Mouse (Mus musculus) lung, embryonic 14.5 days (tissue): ENCODE results near the gene Prss50. TPM values are rescaled to one million over a fixed set of nuclear protein-coding genes. Genes with fewer than 3 reads are reported as not detected.

Source experiments
- ATAC-seq: fragments of 200-750 bp; cut with Nextera tagmentation; 2 replicates; pipeline ENCODE4 v1.8.0; 2017; ENCODE audit warnings: mild to moderate bottlenecking, moderate TSS enrichment, moderate library complexity; ENCODE audit not compliant: insufficient read depth
- DNase-seq: peaks from one replicate; pipeline ENCODE4 v3.0.0-alpha.2; 2015
- H3K27ac ChIP-seq: fragments of 300-500 bp; sonication (generic); 2 replicates; pipeline ENCODE4 v1.5.1; 2014; ENCODE audit warnings: low read depth, mild to moderate bottlenecking, moderate library complexity
- H3K27me3 ChIP-seq: fragments of 300-500 bp; sonication (generic); 2 replicates; pipeline ENCODE4 v1.6.1; 2014; ENCODE audit warnings: low read length, control low read depth; ENCODE audit not compliant: insufficient read depth
- H3K36me3 ChIP-seq: fragments of 300-500 bp; sonication (generic); 2 replicates; pipeline ENCODE4 v1.6.1; 2014; ENCODE audit warnings: control low read depth; ENCODE audit not compliant: insufficient read depth
- H3K4me1 ChIP-seq: fragments of 300-500 bp; sonication (generic); 2 replicates; pipeline ENCODE4 v1.6.1; 2014; ENCODE audit warnings: antibody characterized with exemption, control low read depth; ENCODE audit not compliant: insufficient read depth
- H3K4me2 ChIP-seq: fragments of 300-500 bp; sonication (generic); 2 replicates; pipeline ENCODE4 v1.6.1; 2014; ENCODE audit warnings: mild to moderate bottlenecking
- H3K4me3 ChIP-seq: fragments of 300-500 bp; sonication (generic); 2 replicates; pipeline ENCODE4 v1.5.1; 2014; ENCODE audit warnings: low read depth, low read length
- H3K9ac ChIP-seq: fragments of 300-500 bp; sonication (generic); 2 replicates; pipeline ENCODE4 v1.6.1; 2014
- H3K9me3 ChIP-seq: fragments of 300-500 bp; sonication (generic); 2 replicates; pipeline ENCODE4 v1.6.1; 2016; ENCODE audit warnings: low read depth, low read length, control low read depth
- CTCF ChIP-seq: IDR thresholded peaks from 2 replicates; pipeline ENCODE4 v1.5.1; 2016; ENCODE audit warnings: antibody characterized with exemption, low read depth
- WGBS: fragments of 180-500 bp; shearing (Covaris S2); extraction: QIAGEN DNeasy Blood & Tissue Kit; methylation state at CpG from one replicate; pipeline ENCODE4 v1.1.7; 2014; 5-methylcytosine and 5-hydroxymethylcytosine counted together
- polyA plus RNA-seq: library from polyadenylated mRNA; unstranded; fragments of >200 nt; fragmentation: Nextera tagmentation; extraction: Ambion mirVana; gene quantifications from 2 replicates; pipeline ENCODE4 v1.2.1, GENCODE M21; 2014

The Prss50 gene
- polyA plus RNA-seq, 1 experiment from 2014 or later = not detected

GRCm38 (mm10) chr9:110874660-110875191, 17.0 kb downstream of the Prss50 start:
- Histone ChIP-seq H3K4me1 (0 out of 2 replicates have a peak, but pooled peaks cover 3% of the 10 kb centered on the region), H3K27me3 (peaks cover 15% of the 10 kb centered on the region), H3K4me3 (no peak overlapping the region), H3K36me3 (no peaks in the 10 kb centered on the region), H3K9me3 (no peaks in the 10 kb centered on the region), H3K27ac (no peak overlapping the region), H3K9ac (no peak overlapping the region), H3K4me2 (no peak overlapping the region)
- ATAC-seq (peak; percentile 29; the same call in 1 of the 2 replicates), DNase-seq (no peak)
- TF ChIP-seq CTCF = no peak
- WGBS = 9% methylated on average over 3 of the region's 3 CpGs

GRCm38 (mm10) chr9:110875288-110875695, 17.5 kb downstream of the Prss50 start:
- WGBS = 19% methylated on average over 5 of the region's 6 CpGs

GRCm38 (mm10) chr9:110877353-110877752, 19.6 kb downstream of the Prss50 start:
- H3K27me3 ChIP-seq = peaks cover 27% of the 10 kb centered on the region

More at GRCm38 (mm10) chr9:110875288-110875695, 17.5 kb downstream of the Prss50 start:
- Histone ChIP-seq H3K4me2 (no peak overlapping the region), H3K27me3 (peaks cover 17% of the 10 kb centered on the region), H3K27ac (no peak overlapping the region), H3K36me3 (no peaks in the 10 kb centered on the region), H3K4me1 (0 out of 2 replicates have a peak, but pooled peaks cover 3% of the 10 kb centered on the region), H3K4me3 (no peak overlapping the region), H3K9ac (no peak overlapping the region), H3K9me3 (no peaks in the 10 kb centered on the region)
- ATAC-seq = no peak
- no peak for TF ChIP-seq CTCF
- DNase-seq = no peak

GRCm38 (mm10) chr9:110877888-110878287, 20.1 kb downstream of the Prss50 start:
- WGBS = 88% methylated on average over 5 of the region's 5 CpGs
- Histone ChIP-seq H3K4me2 (no peak overlapping the region), H3K4me1 (0 out of 2 replicates have a peak, but pooled peaks cover 3% of the 10 kb centered on the region), H3K27me3 (peaks cover 25% of the 10 kb centered on the region), H3K36me3 (no peaks in the 10 kb centered on the region), H3K4me3 (no peak overlapping the region), H3K27ac (no peak overlapping the region), H3K9me3 (no peaks in the 10 kb centered on the region), H3K9ac (no peak overlapping the region)
- no peak for TF ChIP-seq CTCF
- no peak for ATAC-seq
- DNase-seq = no peak

More at GRCm38 (mm10) chr9:110877353-110877752, 19.6 kb downstream of the Prss50 start:
- Histone ChIP-seq H3K9me3 (no peaks in the 10 kb centered on the region), H3K36me3 (no peaks in the 10 kb centered on the region), H3K4me2 (no peak overlapping the region), H3K9ac (no peak overlapping the region), H3K27ac (no peak overlapping the region), H3K4me1 (0 out of 2 replicates have a peak, but pooled peaks cover 3% of the 10 kb centered on the region), H3K4me3 (no peak overlapping the region)
- ATAC-seq (no peak), DNase-seq (no peak)
- TF ChIP-seq CTCF = no peak
- 77% methylated on average over 1 of the region's 1 CpGs for WGBS

DNA sequence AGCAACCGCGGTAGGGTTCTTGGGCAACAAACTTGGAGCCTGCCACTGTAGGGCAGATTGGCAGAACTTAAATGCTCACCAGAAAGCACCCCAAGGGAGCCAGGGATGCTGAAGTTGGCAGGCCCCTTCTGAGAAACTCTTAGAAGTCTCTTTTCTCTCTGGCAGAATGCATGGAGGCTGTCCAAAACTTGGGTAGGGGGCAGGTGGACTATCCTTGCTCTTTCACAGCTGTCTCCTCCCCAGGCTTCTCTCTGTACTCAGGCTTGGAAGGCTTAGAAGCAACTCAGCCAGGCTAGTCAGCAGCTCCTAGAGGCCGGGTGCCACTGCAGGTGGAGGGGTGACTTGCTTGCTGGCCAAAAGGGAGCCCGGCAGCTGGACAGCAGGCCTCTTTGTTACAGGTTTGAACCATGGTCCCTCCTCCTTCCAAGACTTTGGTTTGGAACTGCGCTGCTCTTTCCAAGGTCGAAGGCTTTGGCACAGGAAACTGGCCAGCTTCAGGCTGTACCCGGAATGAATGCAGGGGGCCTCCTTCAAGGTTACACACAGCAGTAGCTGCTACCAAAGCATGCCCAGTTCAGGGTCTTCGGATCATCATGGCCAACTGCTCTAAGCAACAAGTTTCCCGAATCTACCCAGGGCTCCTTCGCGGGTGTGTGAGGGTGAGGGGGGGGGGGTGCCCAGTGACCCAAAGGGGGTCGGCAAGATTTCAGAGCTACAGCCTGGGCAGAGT, 21.6 kb downstream of the Prss50 start, which contains the start of gene Als2cl:
Gene Als2cl, plus strand, starts transcription at position 680 of the 730 bp plus-strand sequence.
- Histone ChIP-seq H3K4me3 (peak within 1 kb of the TSS; percentile 54), H3K36me3 (no peaks in the 10 kb centered on the region), H3K4me2 (peak within 1 kb of the TSS; percentile 87), H3K27me3 (peaks cover 12% of the 10 kb centered on the region; the same call in 1 of the 2 replicates), H3K9ac (peak within 1 kb of the TSS; percentile 57), H3K27ac (no peak within 1 kb of the TSS), H3K9me3 (no peaks in the 10 kb centered on the region), H3K4me1 (no peaks in the 10 kb centered on the region)
- 15% methylated on average over 12 of the region's 12 CpGs for WGBS
- DNase-seq (peak; percentile 55), ATAC-seq (peak; percentile 30; the same call in 1 of the 2 replicates)
- no peak for TF ChIP-seq CTCF

DNA sequence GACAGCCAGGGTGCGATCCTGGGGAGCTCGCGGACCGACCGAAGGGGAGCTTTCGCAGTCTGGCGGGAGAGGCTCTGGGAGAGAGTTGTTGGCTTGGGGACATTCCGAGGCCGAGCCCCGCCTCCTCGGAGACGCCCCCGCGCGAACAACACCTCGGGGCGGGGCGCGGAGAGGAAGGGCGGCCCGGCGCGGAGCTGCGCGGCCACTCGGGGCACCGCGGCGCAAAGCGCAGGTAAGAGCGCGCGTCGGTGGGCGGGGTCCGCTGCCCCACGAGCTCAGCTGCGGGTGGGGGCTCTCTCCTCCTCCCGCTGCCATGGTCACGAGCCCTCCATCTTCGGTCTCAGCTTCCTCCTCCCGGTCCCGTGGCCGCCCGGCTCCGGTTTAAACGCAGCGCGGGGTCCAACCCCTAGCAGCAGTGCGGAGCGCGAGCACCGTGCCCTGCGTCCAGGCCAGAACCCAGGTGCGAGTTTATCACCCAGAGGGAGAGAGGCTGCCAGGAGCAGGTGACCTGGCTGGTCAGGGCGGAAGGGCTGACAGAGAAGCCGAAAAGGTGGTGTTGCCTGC, 22.3 kb downstream of the Prss50 start, which contains the start of gene Tmie:
Gene Tmie, minus strand, starts transcription at position 116 of the 564 bp plus-strand sequence.
- Histone ChIP-seq H3K27ac (no peak within 1 kb of the TSS), H3K9ac (peak within 1 kb of the TSS; percentile 57), H3K27me3 (peaks cover 12% of the 10 kb centered on the region; the same call in 1 of the 2 replicates), H3K4me2 (peak within 1 kb of the TSS; percentile 87), H3K4me3 (peak within 1 kb of the TSS; percentile 54), H3K9me3 (no peaks in the 10 kb centered on the region), H3K4me1 (no peaks in the 10 kb centered on the region), H3K36me3 (no peaks in the 10 kb centered on the region)
- ATAC-seq (peak; percentile 81), DNase-seq (peak; percentile 82)
- WGBS = 0% methylated on average over 57 of the region's 57 CpGs
- no peak for TF ChIP-seq CTCF
